Mouse (Mus musculus) ES-Bruce4 (cell line): ENCODE measurements at regions not wholly inside any gene's neighbourhood (a gene's known extent, or its start where the extent isn't known, plus 50 kb on each side); places are given as distances from the start of the nearest gene placed in this dataset.

Experiments
- EP300 ChIP-seq: IDR thresholded peaks from 2 replicates; pipeline ENCODE4 v1.6.1; 2011; ENCODE audit warnings: low read depth, low read length; ENCODE audit not compliant: insufficient read depth
- POLR2A ChIP-seq: IDR thresholded peaks from one replicate; pipeline ENCODE4 v1.8.1; 2011; ENCODE audit warnings: low read length; ENCODE audit not compliant: insufficient read depth

- TF ChIP-seq EP300 (no peak), POLR2A (no peak)
These were observed 246.4 kb upstream of the Gm765 start for GRCm38 (mm10) chr6:98588979-98589378.
